Mouse (Mus musculus) liver, embryonic 11.5 days (tissue): ENCODE data around the gene D5Ertd579e. TPM values are rescaled to one million over a fixed set of nuclear protein-coding genes. Genes with fewer than 3 reads are reported as not detected.

Source experiments
- ATAC-seq: fragments of 200-750 bp; cut with Nextera tagmentation; replicated peaks from 2 replicates; pipeline ENCODE4 v1.8.0; 2017; ENCODE audit warnings: moderate number of reproducible peaks, mild to moderate bottlenecking, moderate TSS enrichment, moderate library complexity; ENCODE audit not compliant: low FRiP score
- DNase-seq: peaks from one replicate; pipeline ENCODE4 v3.0.0-alpha.2; 2017; ENCODE audit warnings: low spot score
- H3K27ac ChIP-seq: fragments of 300-500 bp; sonication (generic); 2 replicates; pipeline ENCODE4 v1.5.1; 2014; ENCODE audit warnings: mild to moderate bottlenecking, low read depth, low read length, control low read depth
- H3K27me3 ChIP-seq: fragments of 300-500 bp; sonication (generic); replicated peaks from 2 replicates; pipeline ENCODE4 v1.6.1; 2014; ENCODE audit warnings: low read length, mixed read lengths; ENCODE audit not compliant: control insufficient read depth, insufficient read depth
- H3K36me3 ChIP-seq: fragments of 300-500 bp; sonication (generic); 2 replicates; pipeline ENCODE4 v1.6.1; 2014; ENCODE audit warnings: mild to moderate bottlenecking, low read length, moderate library complexity, mixed read lengths; ENCODE audit not compliant: control insufficient read depth, insufficient read depth
- H3K4me1 ChIP-seq: fragments of 300-500 bp; sonication (generic); replicated peaks from 2 replicates; pipeline ENCODE4 v1.6.1; 2014; ENCODE audit warnings: low read length, mixed read lengths; ENCODE audit not compliant: control insufficient read depth, insufficient read depth
- H3K4me2 ChIP-seq: fragments of 300-500 bp; sonication (generic); 2 replicates; pipeline ENCODE4 v1.6.1; 2014; ENCODE audit warnings: mild to moderate bottlenecking, control low read depth, moderate library complexity
- H3K4me3 ChIP-seq: fragments of 300-500 bp; sonication (generic); 2 replicates; pipeline ENCODE4 v1.5.1; 2014; ENCODE audit warnings: low read depth, low read length, control low read depth
- H3K9ac ChIP-seq: fragments of 300-500 bp; sonication (generic); 2 replicates; pipeline ENCODE4 v1.6.1; 2014; ENCODE audit warnings: low read depth, low read length, control low read depth
- H3K9me3 ChIP-seq: fragments of 300-500 bp; sonication (generic); 2 replicates; pipeline ENCODE4 v1.6.1; 2016; ENCODE audit warnings: low read length, inconsistent platforms, mixed read lengths; ENCODE audit not compliant: control insufficient read depth
- WGBS: fragments of 180-500 bp; shearing (Covaris S2); extraction: QIAGEN DNeasy Blood & Tissue Kit; methylation state at CpG from one replicate; pipeline ENCODE4 v1.1.7; 2014; 5-methylcytosine and 5-hydroxymethylcytosine counted together
- polyA plus RNA-seq: library from polyadenylated mRNA; unstranded; fragments of >200 nt; fragmentation: Nextera tagmentation; extraction: Ambion mirVana; gene quantifications from 2 replicates; pipeline ENCODE4 v1.2.1, GENCODE M21; 2014

D5Ertd579e gene
- 19.3 TPM in 2 replicates for polyA plus RNA-seq

GRCm38 (mm10) chr5:36695461-36696231 is at the start of gene D5Ertd579e:
D5Ertd579e (minus strand) TSS chr5:36696024.
- peak; percentile 91 for ATAC-seq
- under 1% methylated on average over 93 of the region's 104 CpGs for whole genome bisulfite sequencing
- Histone ChIP-seq H3K9ac (peak within 1 kb of the TSS; percentile 86), H3K27ac (peak within 1 kb of the TSS; percentile 93), H3K27me3 (no peaks in the 10 kb centered on the region), H3K4me2 (peak within 1 kb of the TSS; percentile 84), H3K36me3 (no peaks in the 10 kb centered on the region), H3K4me1 (peaks cover 29% of the 10 kb centered on the region), H3K4me3 (peak within 1 kb of the TSS; percentile 87), H3K9me3 (no peaks in the 10 kb centered on the region)
- DNase-seq, result peak; percentile 90

- Histone ChIP-seq H3K27me3 (0 out of 2 replicates have a peak, but pooled peaks cover 3% of the 10 kb centered on the region), H3K36me3 (no peaks in the 10 kb centered on the region), H3K4me2 (peak overlapping the region; percentile 53), H3K4me3 (peak overlapping the region; percentile 19; the same call in 1 of the 2 replicates), H3K9me3 (no peaks in the 10 kb centered on the region), H3K4me1 (peaks cover 25% of the 10 kb centered on the region), H3K9ac (no peak overlapping the region), H3K27ac (no peak overlapping the region; the same call in 1 of the 2 replicates)
- DNase-seq (peak; percentile 76), ATAC-seq (no peak; the same call in 1 of the 2 replicates)
- WGBS, result 34% methylated on average over 16 of the region's 16 CpGs
These were observed 46.5 kb upstream of the D5Ertd579e start for GRCm38 (mm10) chr5:36742126-36742848.

GRCm38 (mm10) chr5:36739829-36740228 is 44.0 kb upstream of the D5Ertd579e start:
- peaks cover 6% of the 10 kb centered on the region; the same call in 1 of the 2 replicates for H3K27me3 ChIP-seq
- H3K9me3 ChIP-seq, result no peaks in the 10 kb centered on the region
- H3K9ac ChIP-seq, result no peak overlapping the region
- H3K36me3 ChIP-seq, result no peaks in the 10 kb centered on the region
- ATAC-seq, result 0 out of 2 replicates have a peak, but pooled peaks have one; percentile 55
- H3K4me3 ChIP-seq, result no peak overlapping the region
- no peak overlapping the region for H3K27ac ChIP-seq
- peaks cover 35% of the 10 kb centered on the region for H3K4me1 ChIP-seq
- no peak overlapping the region for H3K4me2 ChIP-seq
- no peak for DNase-seq
- WGBS, result 65% methylated on average over 4 of the region's 4 CpGs

- 60% methylated on average over 16 of the region's 16 CpGs for WGBS
- no peaks in the 10 kb centered on the region for H3K36me3 ChIP-seq
- no peak overlapping the region for H3K27ac ChIP-seq
- peaks cover 6% of the 10 kb centered on the region; the same call in 1 of the 2 replicates for H3K27me3 ChIP-seq
- no peak overlapping the region for H3K4me3 ChIP-seq
- no peak for ATAC-seq
- H3K4me2 ChIP-seq, result no peak overlapping the region
- H3K4me1 ChIP-seq, result peaks cover 35% of the 10 kb centered on the region
- DNase-seq, result no peak
- H3K9me3 ChIP-seq, result no peaks in the 10 kb centered on the region
- no peak overlapping the region for H3K9ac ChIP-seq
These were observed 43.2 kb upstream of the D5Ertd579e start for GRCm38 (mm10) chr5:36738799-36739615.

- Histone ChIP-seq H3K4me3 (no peak overlapping the region), H3K4me1 (peaks cover 39% of the 10 kb centered on the region), H3K4me2 (no peak overlapping the region), H3K27ac (no peak overlapping the region), H3K36me3 (no peaks in the 10 kb centered on the region), H3K27me3 (peaks cover 6% of the 10 kb centered on the region; the same call in 1 of the 2 replicates), H3K9ac (no peak overlapping the region), H3K9me3 (no peaks in the 10 kb centered on the region)
- ATAC-seq (no peak), DNase-seq (no peak)
- 71% methylated on average over 4 of the region's 4 CpGs for WGBS
These were observed 41.9 kb upstream of the D5Ertd579e start for GRCm38 (mm10) chr5:36737765-36738164.

GRCm38 (mm10) chr5:36736009-36736408 is 40.2 kb upstream of the D5Ertd579e start:
- DNase-seq (no peak), ATAC-seq (peak; percentile 89)
- Histone ChIP-seq H3K4me2 (peak overlapping the region; percentile 48), H3K9me3 (no peaks in the 10 kb centered on the region), H3K36me3 (no peaks in the 10 kb centered on the region), H3K4me1 (peaks cover 48% of the 10 kb centered on the region), H3K9ac (no peak overlapping the region), H3K27me3 (peaks cover 6% of the 10 kb centered on the region; the same call in 1 of the 2 replicates), H3K27ac (no peak overlapping the region), H3K4me3 (no peak overlapping the region)
- WGBS, result 47% methylated on average over 8 of the region's 8 CpGs

- 85% methylated on average over 6 of the region's 6 CpGs for WGBS
- DNase-seq (no peak), ATAC-seq (no peak)
- Histone ChIP-seq H3K36me3 (no peaks in the 10 kb centered on the region), H3K9me3 (no peaks in the 10 kb centered on the region), H3K27ac (no peak overlapping the region), H3K4me2 (no peak overlapping the region; the same call in 1 of the 2 replicates), H3K4me3 (no peak overlapping the region), H3K27me3 (peaks cover 4% of the 10 kb centered on the region; the same call in 1 of the 2 replicates), H3K9ac (no peak overlapping the region), H3K4me1 (peaks cover 48% of the 10 kb centered on the region)
These were observed 39.3 kb upstream of the D5Ertd579e start for GRCm38 (mm10) chr5:36735106-36735505.

GRCm38 (mm10) chr5:36733405-36733804 is 37.6 kb upstream of the D5Ertd579e start:
- DNase-seq (no peak), ATAC-seq (0 out of 2 replicates have a peak, but pooled peaks have one; percentile 46)
- Histone ChIP-seq H3K4me2 (peak overlapping the region; percentile 27; the same call in 1 of the 2 replicates), H3K4me1 (peaks cover 38% of the 10 kb centered on the region), H3K36me3 (no peaks in the 10 kb centered on the region), H3K27me3 (peaks cover 4% of the 10 kb centered on the region; the same call in 1 of the 2 replicates), H3K9me3 (no peaks in the 10 kb centered on the region), H3K4me3 (no peak overlapping the region), H3K27ac (peak overlapping the region; percentile 48; the same call in 1 of the 2 replicates), H3K9ac (no peak overlapping the region)
- 61% methylated on average over 3 of the region's 3 CpGs for WGBS
